Mouse (Mus musculus): ENCODE measurements around the gene Unc5c. TPM values are rescaled to one million over a fixed set of nuclear protein-coding genes. Genes with fewer than 3 reads are reported as not detected.

Gene Unc5c
- polyA plus RNA-seq, 1 experiment from 2014 or later, result not detected

DNA sequence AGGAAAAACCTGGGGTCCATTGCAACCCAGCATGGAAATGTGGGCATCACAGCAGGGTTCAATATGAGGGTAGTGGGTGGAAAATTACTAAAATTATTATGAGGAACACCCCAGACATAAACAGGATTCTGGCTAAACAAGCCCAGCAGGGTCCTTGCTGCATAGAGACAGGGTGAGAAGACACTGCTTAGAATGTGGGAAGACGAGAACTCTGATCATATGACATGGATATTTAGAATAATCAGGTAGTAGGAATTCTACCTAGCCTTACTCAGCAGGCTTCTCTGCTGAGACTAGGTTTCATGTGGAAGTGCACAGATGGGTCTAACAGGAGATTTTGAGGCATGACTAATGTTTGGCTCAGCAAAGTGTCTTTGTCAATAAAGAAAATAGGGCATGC lies 131.9 kb downstream of the Unc5c start:
- H3K4me2 ChIP-seq (ENCODE audit: low read depth, low read length), result no peak overlapping the region
- TF ChIP-seq CTCF (IDR thresholded peaks at IDR 0.05; ENCODE audit: low read depth), result no peak
- TF ChIP-seq EP300 (IDR thresholded peaks at IDR 0.05; ENCODE audit: low read depth), result no peak
- no peaks in the 10 kb centered on the region for H3K36me3 ChIP-seq (replicated peaks; ENCODE audit: insufficient read depth, low read length)
- whole genome bisulfite sequencing (ENCODE audit: insufficient replicate concordance), result 55% methylated on average over 1 of the region's 1 CpGs
- no peak overlapping the region for H3K9ac ChIP-seq (replicated peaks)
- ATAC-seq, result no peak
- no peak for DNase-seq
- no peak overlapping the region for H3K4me3 ChIP-seq (ENCODE audit: low read depth, low read length)
- H3K27ac ChIP-seq (ENCODE audit: low read depth), result no peak overlapping the region
- H3K4me1 ChIP-seq (ENCODE audit: insufficient read depth), result no peaks in the 10 kb centered on the region
- H3K9me3 ChIP-seq (ENCODE audit: low read length), result no peaks in the 10 kb centered on the region
- no peaks in the 10 kb centered on the region for H3K27me3 ChIP-seq (ENCODE audit: insufficient read depth, low read length)

GRCm38 (mm10) chr3:141597974-141598373 lies 133.0 kb downstream of the Unc5c start:
- no peaks in the 10 kb centered on the region for H3K9me3 ChIP-seq (ENCODE audit: low read length)
- TF ChIP-seq EP300 (IDR thresholded peaks at IDR 0.05; ENCODE audit: low read depth), result no peak
- TF ChIP-seq CTCF (IDR thresholded peaks at IDR 0.05; ENCODE audit: low read depth), result no peak
- no peak overlapping the region for H3K9ac ChIP-seq (replicated peaks)
- H3K4me2 ChIP-seq (ENCODE audit: low read depth, low read length), result no peak overlapping the region
- H3K36me3 ChIP-seq (replicated peaks; ENCODE audit: insufficient read depth, low read length), result no peaks in the 10 kb centered on the region
- H3K4me1 ChIP-seq (ENCODE audit: insufficient read depth), result no peaks in the 10 kb centered on the region
- H3K4me3 ChIP-seq (ENCODE audit: low read depth, low read length), result no peak overlapping the region
- ATAC-seq (no peak), DNase-seq (no peak)
- H3K27me3 ChIP-seq (ENCODE audit: insufficient read depth, low read length), result no peaks in the 10 kb centered on the region
- H3K27ac ChIP-seq (ENCODE audit: low read depth), result no peak overlapping the region
- 79% methylated on average over 2 of the region's 2 CpGs for WGBS (ENCODE audit: insufficient replicate concordance)

DNA sequence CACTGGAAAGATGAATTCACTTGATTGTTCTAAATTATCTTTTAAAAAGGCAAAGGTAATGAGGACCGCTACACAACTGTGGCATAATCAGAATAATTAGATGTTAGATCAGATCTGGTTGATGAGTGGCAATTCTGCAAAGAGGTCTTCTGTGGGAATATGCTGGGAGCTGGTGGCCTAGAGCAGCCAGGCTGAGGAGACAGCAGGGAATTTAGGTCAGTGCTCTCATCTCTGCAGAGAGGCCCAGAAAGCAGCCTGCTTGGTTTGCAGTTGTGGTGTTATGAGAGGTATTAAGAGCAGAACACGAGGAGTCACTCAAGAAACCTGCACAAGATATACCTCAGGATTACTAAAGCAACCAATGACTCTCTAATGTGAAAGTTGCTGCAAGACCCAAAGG lies 133.9 kb downstream of the Unc5c start:
- Histone ChIP-seq H3K4me1 (ENCODE audit: insufficient read depth) (no peaks in the 10 kb centered on the region), H3K9me3 (ENCODE audit: low read length) (no peaks in the 10 kb centered on the region), H3K36me3 (replicated peaks; ENCODE audit: insufficient read depth, low read length) (no peaks in the 10 kb centered on the region), H3K27ac (ENCODE audit: low read depth) (no peak overlapping the region), H3K9ac (replicated peaks) (no peak overlapping the region), H3K27me3 (ENCODE audit: insufficient read depth, low read length) (no peaks in the 10 kb centered on the region), H3K4me3 (ENCODE audit: low read depth, low read length) (no peak overlapping the region), H3K4me2 (ENCODE audit: low read depth, low read length) (no peak overlapping the region)
- no peak for TF ChIP-seq CTCF (IDR thresholded peaks at IDR 0.05; ENCODE audit: low read depth)
- no peak for TF ChIP-seq EP300 (IDR thresholded peaks at IDR 0.05; ENCODE audit: low read depth)
- no peak for DNase-seq
- no peak for ATAC-seq
- whole genome bisulfite sequencing (ENCODE audit: insufficient replicate concordance), result 71% methylated on average over 2 of the region's 2 CpGs

DNA sequence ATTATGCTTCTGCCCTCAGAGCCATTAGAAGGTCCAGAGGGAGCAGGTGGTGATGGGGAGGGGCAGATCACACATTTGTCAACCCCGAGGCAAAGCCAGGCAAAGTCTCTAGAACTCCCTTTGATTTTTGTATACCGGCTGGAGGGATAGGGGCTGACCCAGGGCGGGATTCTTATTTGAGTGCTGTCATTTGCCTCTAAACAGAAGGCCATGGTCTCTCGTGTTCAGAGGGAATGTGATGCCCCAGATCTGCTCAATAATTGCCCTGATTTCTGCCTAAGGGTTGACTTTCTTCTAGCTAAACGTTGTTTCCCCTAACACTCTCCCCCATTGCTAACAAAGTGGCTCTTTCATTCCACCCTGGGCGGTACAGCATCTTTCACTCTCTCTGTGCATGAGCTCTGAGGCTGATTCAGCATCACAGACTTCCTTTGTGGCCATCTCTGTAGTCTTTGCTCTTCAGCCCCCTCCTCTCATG lies 136.1 kb downstream of the Unc5c start:
- DNase-seq (no peak), ATAC-seq (no peak)
- no peaks in the 10 kb centered on the region for H3K36me3 ChIP-seq (replicated peaks; ENCODE audit: insufficient read depth, low read length)
- H3K4me2 ChIP-seq (ENCODE audit: low read depth, low read length), result no peak overlapping the region
- WGBS (ENCODE audit: insufficient replicate concordance), result 37% methylated on average over 6 of the region's 6 CpGs
- H3K9ac ChIP-seq (replicated peaks), result no peak overlapping the region
- H3K9me3 ChIP-seq (ENCODE audit: low read length), result no peaks in the 10 kb centered on the region
- H3K27me3 ChIP-seq (ENCODE audit: insufficient read depth, low read length), result no peaks in the 10 kb centered on the region
- no peak for TF ChIP-seq CTCF (IDR thresholded peaks at IDR 0.05; ENCODE audit: low read depth)
- TF ChIP-seq EP300 (IDR thresholded peaks at IDR 0.05; ENCODE audit: low read depth), result no peak
- no peaks in the 10 kb centered on the region for H3K4me1 ChIP-seq (ENCODE audit: insufficient read depth)
- no peak overlapping the region for H3K4me3 ChIP-seq (ENCODE audit: low read depth, low read length)
- no peak overlapping the region for H3K27ac ChIP-seq (ENCODE audit: low read depth)

- TF ChIP-seq EP300 (IDR thresholded peaks at IDR 0.05; ENCODE audit: low read depth) (no peak), CTCF (IDR thresholded peaks at IDR 0.05; ENCODE audit: low read depth) (no peak)
- H3K4me2 ChIP-seq (ENCODE audit: low read depth, low read length), result no peak overlapping the region
- no peak overlapping the region for H3K27ac ChIP-seq (ENCODE audit: low read depth)
- no peak overlapping the region for H3K4me3 ChIP-seq (ENCODE audit: low read depth, low read length)
- WGBS (ENCODE audit: insufficient replicate concordance), result 36% methylated on average over 1 of the region's 1 CpGs
- H3K27me3 ChIP-seq (ENCODE audit: insufficient read depth, low read length), result no peaks in the 10 kb centered on the region
- H3K36me3 ChIP-seq (replicated peaks; ENCODE audit: insufficient read depth, low read length), result no peaks in the 10 kb centered on the region
- DNase-seq (no peak), ATAC-seq (no peak)
- H3K4me1 ChIP-seq (ENCODE audit: insufficient read depth), result no peaks in the 10 kb centered on the region
- H3K9ac ChIP-seq (replicated peaks), result no peak overlapping the region
- no peaks in the 10 kb centered on the region for H3K9me3 ChIP-seq (ENCODE audit: low read length)
Observed at GRCm38 (mm10) chr3:141616718-141617117, 151.7 kb downstream of the Unc5c start.

DNA sequence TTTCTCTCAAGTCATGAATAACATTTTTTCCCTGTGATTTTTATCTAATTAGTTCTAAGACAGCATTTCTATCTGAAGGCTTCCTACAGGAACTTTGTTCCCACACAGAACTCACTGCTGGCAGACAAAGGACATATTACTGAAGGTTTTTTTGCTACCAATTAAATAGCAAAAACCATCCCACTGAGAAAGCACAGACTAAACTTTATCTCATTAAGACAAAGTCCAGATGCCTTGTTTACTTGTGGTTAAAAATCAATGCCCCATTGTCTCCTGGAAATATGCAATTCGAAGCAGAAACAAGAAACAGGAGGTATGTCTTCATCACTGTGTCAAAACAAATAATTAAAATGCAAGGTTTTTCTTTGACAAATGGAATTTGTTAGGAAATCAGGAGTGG lies 153.7 kb downstream of the Unc5c start:
- H3K4me1 ChIP-seq (ENCODE audit: insufficient read depth), result no peaks in the 10 kb centered on the region
- H3K4me2 ChIP-seq (ENCODE audit: low read depth, low read length), result no peak overlapping the region
- H3K27ac ChIP-seq (ENCODE audit: low read depth), result no peak overlapping the region
- H3K4me3 ChIP-seq (ENCODE audit: low read depth, low read length), result no peak overlapping the region
- no peaks in the 10 kb centered on the region for H3K36me3 ChIP-seq (replicated peaks; ENCODE audit: insufficient read depth, low read length)
- H3K9me3 ChIP-seq (ENCODE audit: low read length), result no peaks in the 10 kb centered on the region
- DNase-seq (no peak), ATAC-seq (no peak)
- TF ChIP-seq EP300 (IDR thresholded peaks at IDR 0.05; ENCODE audit: low read depth) (no peak), CTCF (IDR thresholded peaks at IDR 0.05; ENCODE audit: low read depth) (no peak)
- H3K27me3 ChIP-seq (ENCODE audit: insufficient read depth, low read length), result no peaks in the 10 kb centered on the region
- H3K9ac ChIP-seq (replicated peaks), result no peak overlapping the region
- WGBS (ENCODE audit: insufficient replicate concordance), result 34% methylated on average over 1 of the region's 1 CpGs

GRCm38 (mm10) chr3:141621496-141621895 lies 156.5 kb downstream of the Unc5c start:
- Histone ChIP-seq H3K4me1 (ENCODE audit: insufficient read depth) (no peaks in the 10 kb centered on the region), H3K27me3 (ENCODE audit: insufficient read depth, low read length) (no peaks in the 10 kb centered on the region), H3K36me3 (replicated peaks; ENCODE audit: insufficient read depth, low read length) (no peaks in the 10 kb centered on the region), H3K4me2 (ENCODE audit: low read depth, low read length) (no peak overlapping the region), H3K9me3 (ENCODE audit: low read length) (no peaks in the 10 kb centered on the region), H3K4me3 (ENCODE audit: low read depth, low read length) (no peak overlapping the region), H3K27ac (ENCODE audit: low read depth) (no peak overlapping the region), H3K9ac (replicated peaks) (no peak overlapping the region)
- ATAC-seq (no peak), DNase-seq (no peak)
- TF ChIP-seq EP300 (IDR thresholded peaks at IDR 0.05; ENCODE audit: low read depth) (no peak), CTCF (IDR thresholded peaks at IDR 0.05; ENCODE audit: low read depth) (no peak)
- WGBS (ENCODE audit: insufficient replicate concordance), result 72% methylated on average over 1 of the region's 1 CpGs
